Mouse (Mus musculus) lung, postnatal 0 days (tissue): Measurements from ENCODE around the gene 9230102O04Rik.

Experiments
- CTCF ChIP-seq: IDR thresholded peaks from 2 replicates; pipeline ENCODE4 v1.5.1; 2016; ENCODE audit warnings: antibody characterized with exemption, mild to moderate bottlenecking
- EP300 ChIP-seq: IDR thresholded peaks from 2 replicates; pipeline ENCODE4 v1.6.1; 2016; ENCODE audit warnings: antibody characterized with exemption, mild to moderate bottlenecking, control low read depth

DNA sequence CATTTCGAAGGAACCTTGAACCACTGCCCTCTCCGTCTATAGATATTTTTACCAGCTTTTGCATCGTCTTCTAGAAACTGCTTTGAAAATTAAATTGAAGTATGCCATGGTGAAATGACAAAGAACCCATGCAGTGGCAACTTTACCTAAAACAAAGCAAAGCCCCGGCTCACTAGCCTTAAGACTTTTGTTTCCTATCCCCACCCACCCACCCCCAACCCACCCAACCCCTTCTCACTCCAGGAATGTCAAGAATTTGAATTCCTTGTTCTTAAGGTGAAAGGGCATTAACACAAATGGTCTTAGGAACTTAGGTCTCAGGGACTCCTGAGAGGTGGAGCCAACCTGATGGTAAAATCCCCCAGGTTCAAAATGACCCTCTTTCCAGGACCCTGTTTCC is 33.5 kb downstream of the 9230102O04Rik start:
- TF ChIP-seq CTCF, result no peak
- TF ChIP-seq EP300, result no peak
